Mouse (Mus musculus) MEL (cell line): ENCODE measurements around the gene Adgre5. TPM values are rescaled to one million over a fixed set of nuclear protein-coding genes. Genes with fewer than 3 reads are reported as not detected.

Source experiments
- DNase-seq: peaks from one replicate; pipeline ENCODE4 v3.0.0; 2011; ENCODE audit warnings: low read depth, low spot score
- H3K27ac ChIP-seq: 2 replicates; pipeline ENCODE4 v1.5.1; 2012; ENCODE audit warnings: low read depth, mild to moderate bottlenecking, control low read depth, low read length, moderate library complexity; ENCODE audit not compliant: control insufficient read depth
- H3K27me3 ChIP-seq, 2 experiments: fragments of 150-350 bp in 1 of 2; sonication (generic) in 1 of 2; 2 replicates each; pipeline ENCODE4 v1.6.1; 2012; ENCODE audit warnings: low read length in 2 of 2, mild to moderate bottlenecking in 2 of 2, improper control_type of control experiment in 1 of 2, moderate library complexity in 1 of 2; ENCODE audit not compliant: insufficient read depth in 2 of 2, control insufficient read depth in 1 of 2
- H3K36me3 ChIP-seq, 2 experiments: 2 replicates each; pipeline ENCODE4 v1.6.1; 2012 to 2014; ENCODE audit warnings: low read length in 2 of 2, improper control_type of control experiment in 1 of 2, inconsistent platforms in 1 of 2, mild to moderate bottlenecking in 1 of 2; ENCODE audit not compliant: insufficient read depth in 2 of 2, control insufficient read depth in 1 of 2
- H3K4me1 ChIP-seq, 2 experiments: fragments of 150-350 bp in 1 of 2; sonication (generic) in 1 of 2; 2 replicates each; pipeline ENCODE4 v1.6.1; 2012; ENCODE audit warnings: low read length in 2 of 2, improper control_type of control experiment in 1 of 2, mild to moderate bottlenecking in 1 of 2; ENCODE audit not compliant: insufficient read depth in 2 of 2, control insufficient read depth in 1 of 2
- H3K4me3 ChIP-seq, 2 experiments: fragments of 150-350 bp in 1 of 2; sonication (generic) in 1 of 2; 2 replicates each; pipeline ENCODE4 v1.5.1; 2012; ENCODE audit warnings: low read depth in 2 of 2, low read length in 2 of 2, mild to moderate bottlenecking in 2 of 2, moderate library complexity in 2 of 2, control low read depth in 1 of 2, improper control_type of control experiment in 1 of 2; ENCODE audit not compliant: control insufficient read depth in 1 of 2, insufficient read depth in 1 of 2
- H3K79me2 ChIP-seq: 2 replicates; pipeline ENCODE4 v1.6.1; 2012; ENCODE audit warnings: mild to moderate bottlenecking, low read length, moderate library complexity; ENCODE audit not compliant: control insufficient read depth, poor library complexity, insufficient read depth
- H3K9ac ChIP-seq: 2 replicates; pipeline ENCODE4 v1.6.1; 2012; ENCODE audit warnings: low read depth, mild to moderate bottlenecking, control low read depth, low read length, moderate library complexity; ENCODE audit not compliant: control insufficient read depth, poor library complexity, severe bottlenecking
- H3K9me3 ChIP-seq: fragments of 150-350 bp; sonication (generic); replicated peaks from 2 replicates; pipeline ENCODE4 v1.6.1; 2012; ENCODE audit warnings: mild to moderate bottlenecking, low read length, improper control_type of control experiment, moderate library complexity; ENCODE audit not compliant: insufficient read depth
- BHLHE40 ChIP-seq: IDR thresholded peaks from 2 replicates; pipeline ENCODE4 v1.6.1; 2012; ENCODE audit warnings: low read depth, mild to moderate bottlenecking, inconsistent platforms, low read length, improper control_type of control experiment, borderline replicate concordance
- CHD1 ChIP-seq: IDR thresholded peaks from 2 replicates; pipeline ENCODE4 v1.6.1; 2012; ENCODE audit warnings: low read depth, mild to moderate bottlenecking, inconsistent platforms, low read length, improper control_type of control experiment
- CHD2 ChIP-seq: IDR thresholded peaks from 2 replicates; pipeline ENCODE4 v1.6.1; 2011; ENCODE audit warnings: low read length, improper control_type of control experiment
- CTCF ChIP-seq, 3 experiments: IDR thresholded peaks in 2 of 3; conservative IDR thresholded peaks in 1 of 3; 2 replicates each; pipeline ENCODE4 v1.5.1; 2011 to 2012; ENCODE audit warnings: low read length in 3 of 3, low read depth in 2 of 3, mild to moderate bottlenecking in 2 of 3, improper control_type of control experiment in 1 of 3, inconsistent platforms in 1 of 3, mixed read lengths in 1 of 3, moderate library complexity in 1 of 3; ENCODE audit not compliant: control insufficient read depth in 1 of 3, insufficient read depth in 1 of 3, poor library complexity in 1 of 3, severe bottlenecking in 1 of 3
- EP300 ChIP-seq, 2 experiments: IDR thresholded peaks; 2 replicates each; pipeline ENCODE4 v1.6.1; 2011; ENCODE audit warnings: improper control_type of control experiment in 2 of 2, low read length in 2 of 2, low read depth in 1 of 2, mild to moderate bottlenecking in 1 of 2
- ETS1 ChIP-seq: IDR thresholded peaks from 2 replicates; pipeline ENCODE4 v1.6.1; 2012; ENCODE audit warnings: low read depth, mild to moderate bottlenecking, inconsistent platforms, low read length, improper control_type of control experiment, moderate library complexity
- GABPA ChIP-seq: IDR thresholded peaks from 2 replicates; pipeline ENCODE4 v1.6.1; 2012; ENCODE audit warnings: low read depth, mild to moderate bottlenecking, inconsistent platforms, low read length, improper control_type of control experiment, moderate library complexity
- GATA1 ChIP-seq: IDR thresholded peaks from 2 replicates; pipeline ENCODE4 v1.6.1; 2011; ENCODE audit warnings: low read depth, low read length, improper control_type of control experiment
- HCFC1 ChIP-seq: IDR thresholded peaks from 2 replicates; pipeline ENCODE4 v1.6.1; 2012; ENCODE audit warnings: low read depth, mild to moderate bottlenecking, inconsistent platforms, low read length, improper control_type of control experiment, moderate library complexity
- KAT2A ChIP-seq: conservative IDR thresholded peaks from 2 replicates; pipeline ENCODE4 v1.6.1; 2012; ENCODE audit warnings: low read depth, low read length, improper control_type of control experiment, inconsistent platforms
- MAFK ChIP-seq: IDR thresholded peaks from 2 replicates; pipeline ENCODE4 v1.6.1; 2011; ENCODE audit warnings: low read depth, mild to moderate bottlenecking, low read length, improper control_type of control experiment, borderline replicate concordance
- MAX ChIP-seq: IDR thresholded peaks from 2 replicates; pipeline ENCODE4 v1.6.1; 2011; ENCODE audit warnings: low read length, improper control_type of control experiment
- MEF2A ChIP-seq: IDR thresholded peaks from 2 replicates; pipeline ENCODE4 v1.6.1; 2014; ENCODE audit warnings: low read depth, mild to moderate bottlenecking, inconsistent platforms, low read length, improper control_type of control experiment; ENCODE audit not compliant: poor library complexity, insufficient replicate concordance, severe bottlenecking; ENCODE audit errors: extremely low read depth
- MXI1 ChIP-seq: IDR thresholded peaks from 2 replicates; pipeline ENCODE4 v1.6.1; 2011; ENCODE audit warnings: mild to moderate bottlenecking, low read depth, low read length, improper control_type of control experiment
- MYB ChIP-seq: IDR thresholded peaks from 2 replicates; pipeline ENCODE4 v1.6.1; 2011; ENCODE audit warnings: mild to moderate bottlenecking, low read depth, low read length, improper control_type of control experiment
- MYC ChIP-seq: IDR thresholded peaks from 2 replicates; pipeline ENCODE4 v1.6.1; 2011; ENCODE audit warnings: low read depth, mild to moderate bottlenecking, low read length, improper control_type of control experiment, moderate library complexity
- NELFE ChIP-seq: IDR thresholded peaks from 2 replicates; pipeline ENCODE4 v1.6.1; 2011; ENCODE audit warnings: low read depth, low read length, improper control_type of control experiment
- NRF1 ChIP-seq: IDR thresholded peaks from 2 replicates; pipeline ENCODE4 v1.6.1; 2014; ENCODE audit warnings: low read depth, mild to moderate bottlenecking, inconsistent platforms, low read length, improper control_type of control experiment, moderate library complexity; ENCODE audit not compliant: poor library complexity, insufficient read depth, severe bottlenecking
- POLR2A ChIP-seq, 2 experiments: IDR thresholded peaks; 2 replicates each; pipeline ENCODE4 v1.6.1; 2011 to 2012; ENCODE audit warnings: low read length in 2 of 2, mild to moderate bottlenecking in 2 of 2, control low read depth in 1 of 2, improper control_type of control experiment in 1 of 2, low read depth in 1 of 2, moderate library complexity in 1 of 2; ENCODE audit not compliant: control insufficient read depth in 1 of 2, insufficient read depth in 1 of 2, poor library complexity in 1 of 2
- POLR2AphosphoS2 ChIP-seq: IDR thresholded peaks from 2 replicates; pipeline ENCODE4 v1.6.1; 2011; ENCODE audit warnings: low read length, improper control_type of control experiment
- RAD21 ChIP-seq: IDR thresholded peaks from 2 replicates; pipeline ENCODE4 v1.6.1; 2011; ENCODE audit warnings: mild to moderate bottlenecking, low read depth, low read length, improper control_type of control experiment
- RCOR1 ChIP-seq: IDR thresholded peaks from 2 replicates; pipeline ENCODE4 v1.6.1; 2012; ENCODE audit warnings: low read depth, mild to moderate bottlenecking, inconsistent platforms, low read length, improper control_type of control experiment
- SIN3A ChIP-seq: IDR thresholded peaks from 2 replicates; pipeline ENCODE4 v1.6.1; 2012; ENCODE audit warnings: low read length, improper control_type of control experiment, inconsistent platforms
- SMC3 ChIP-seq: IDR thresholded peaks from 2 replicates; pipeline ENCODE4 v1.6.1; 2011; ENCODE audit warnings: low read depth, low read length, improper control_type of control experiment
- TAL1 ChIP-seq: IDR thresholded peaks from 2 replicates; pipeline ENCODE4 v1.6.1; 2012; ENCODE audit warnings: mild to moderate bottlenecking, inconsistent platforms, low read length, moderate library complexity, mixed read lengths
- TBP ChIP-seq: IDR thresholded peaks from 2 replicates; pipeline ENCODE4 v1.8.0; 2011; ENCODE audit warnings: low read depth, low read length, improper control_type of control experiment
- TCF12 ChIP-seq: IDR thresholded peaks from 2 replicates; pipeline ENCODE4 v1.6.1; 2014; ENCODE audit warnings: low read depth, mild to moderate bottlenecking, inconsistent platforms, low read length, improper control_type of control experiment, moderate library complexity
- UBTF ChIP-seq: IDR thresholded peaks from 2 replicates; pipeline ENCODE4 v1.6.1; 2012; ENCODE audit warnings: low read depth, mild to moderate bottlenecking, inconsistent platforms, low read length, improper control_type of control experiment, moderate library complexity, borderline replicate concordance; ENCODE audit not compliant: insufficient read depth
- USF1 ChIP-seq: IDR thresholded peaks from 2 replicates; pipeline ENCODE4 v1.6.1; 2014; ENCODE audit warnings: low read depth, mild to moderate bottlenecking, inconsistent platforms, low read length, improper control_type of control experiment, moderate library complexity
- USF2 ChIP-seq, 2 experiments: IDR thresholded peaks; 2 replicates each; pipeline ENCODE4 v1.6.1; 2011 to 2012; ENCODE audit warnings: improper control_type of control experiment in 2 of 2, low read length in 2 of 2, borderline replicate concordance in 1 of 2, inconsistent platforms in 1 of 2, low read depth in 1 of 2, mild to moderate bottlenecking in 1 of 2; ENCODE audit not compliant: insufficient read depth in 1 of 2
- ZC3H11A ChIP-seq: IDR thresholded peaks from 2 replicates; pipeline ENCODE4 v1.6.1; 2012; ENCODE audit warnings: low read depth, mild to moderate bottlenecking, inconsistent platforms, low read length, improper control_type of control experiment
- ZKSCAN1 ChIP-seq: IDR thresholded peaks from 2 replicates; pipeline ENCODE4 v1.6.1; 2012; ENCODE audit warnings: low read depth, mild to moderate bottlenecking, inconsistent platforms, low read length, improper control_type of control experiment, moderate library complexity
- ZNF384 ChIP-seq: IDR thresholded peaks from 2 replicates; pipeline ENCODE4 v1.6.1; 2012; ENCODE audit warnings: low read depth, mild to moderate bottlenecking, inconsistent platforms, low read length, improper control_type of control experiment
- polyA plus RNA-seq, 2 experiments: library from polyadenylated mRNA; stranded (reverse) in 1 of 2; unstranded in 1 of 2; fragments of >175 nt in 1 of 2; fragments of >200 nt in 1 of 2; gene quantifications; 2 replicates each; pipeline versions ENCODE4 v1.2.1 to v1.2.4; 2012; ENCODE audit warnings: low replicate concordance in 2 of 2, low read depth in 1 of 2; ENCODE audit not compliant: insufficient read length in 2 of 2, insufficient read depth in 1 of 2, missing spikeins in 1 of 2
- total RNA-seq: library from RNA; depleted of rRNA; stranded (reverse); fragments of 300-350 nt; gene quantifications from 2 replicates; pipeline ENCODE4 v1.2.3, GENCODE M21; 2012

The Adgre5 gene
- total and polyA plus RNA-seq, 3 experiments: 18.5 to 21.4 TPM; not detected in 1

GRCm38 (mm10) chr8:83768526-83768925 is 27.4 kb upstream of the Adgre5 start (continued):
- no peak for TF ChIP-seq MAFK
- no peak for TF ChIP-seq POLR2AphosphoS2
- TF ChIP-seq ZC3H11A: no peak
- no peak for TF ChIP-seq UBTF
- peak; percentile 92 to 95 for TF ChIP-seq EP300 (IDR thresholded peaks at IDR 0.05; ENCODE audit: low read depth in 1 of 2, low read length in 2 of 2)
- 0 out of 2 replicates have a peak, but pooled peaks have one; percentile 17 for TF ChIP-seq BHLHE40
- TF ChIP-seq USF1: peak; percentile 25; the same call in 1 of the 2 replicates
- no peak for TF ChIP-seq ZNF384
- no peak for TF ChIP-seq USF2 (IDR thresholded peaks at IDR 0.05; ENCODE audit: borderline replicate concordance in 1 of 2, insufficient read depth in 1 of 2, low read depth in 1 of 2, low read length in 2 of 2)
- TF ChIP-seq RAD21: no peak
- no peak for TF ChIP-seq KAT2A
- peak; percentile 93 for TF ChIP-seq GATA1
- TF ChIP-seq ZKSCAN1: no peak
- TF ChIP-seq CHD1: no peak
- TF ChIP-seq CHD2: no peak
- TF ChIP-seq, all 39 proteins: peak for 11

GRCm38 (mm10) chr8:83767442-83767841 is 26.3 kb upstream of the Adgre5 start:
- Histone ChIP-seq H3K4me1 (peaks cover 21 to 53% of the 10 kb centered on the region in 2 experiments), H3K27me3 (no peaks in the 10 kb centered on the region), H3K4me3 (no peak overlapping the region)
- peak; percentile 58 to 74 for TF ChIP-seq EP300 (IDR thresholded peaks at IDR 0.05; ENCODE audit: low read depth in 1 of 2, low read length in 2 of 2)
- TF ChIP-seq RAD21: no peak
- TF ChIP-seq TAL1: peak; percentile 49; the same call in 1 of the 2 replicates
- TF ChIP-seq ZC3H11A: no peak
- TF ChIP-seq ZNF384: no peak
- no peak for TF ChIP-seq POLR2A (IDR thresholded peaks at IDR 0.05; ENCODE audit: control insufficient read depth in 1 of 2, insufficient read depth in 1 of 2, low read depth in 1 of 2, low read length in 2 of 2, poor library complexity in 1 of 2)
- TF ChIP-seq BHLHE40: peak; percentile 53
- peak; percentile 71 for TF ChIP-seq TCF12
- TF ChIP-seq MYC: no peak
- no peak for TF ChIP-seq CHD1
- TF ChIP-seq MAX: no peak
- TF ChIP-seq MEF2A: no peak
- TF ChIP-seq SIN3A: no peak; the same call in 1 of the 2 replicates
- no peak for TF ChIP-seq MYB
- no peak for TF ChIP-seq CHD2
- no peak for TF ChIP-seq SMC3
- no peak for TF ChIP-seq TBP
- no peak for TF ChIP-seq NRF1
- no peak for TF ChIP-seq GABPA
- no peak for TF ChIP-seq KAT2A
- TF ChIP-seq USF1: peak; percentile 55
- TF ChIP-seq CTCF (IDR thresholded peaks at IDR 0.05 in 2 of 3, conservative IDR thresholded peaks at IDR 0.05 in 1 of 3; ENCODE audit: control insufficient read depth in 1 of 3, insufficient read depth in 1 of 3, low read depth in 2 of 3, low read length in 3 of 3, poor library complexity in 1 of 3, severe bottlenecking in 1 of 3): no peak
- TF ChIP-seq RCOR1: peak; percentile 89
- TF ChIP-seq MXI1: no peak
- peak; percentile 72 for TF ChIP-seq ETS1
- TF ChIP-seq USF2 (IDR thresholded peaks at IDR 0.05; ENCODE audit: borderline replicate concordance in 1 of 2, insufficient read depth in 1 of 2, low read depth in 1 of 2, low read length in 2 of 2): no peak
- 0 out of 2 replicates have a peak, but pooled peaks have one; percentile 11 for TF ChIP-seq GATA1
- no peak for TF ChIP-seq NELFE
- TF ChIP-seq HCFC1: no peak
- no peak for TF ChIP-seq UBTF

More at GRCm38 (mm10) chr8:83767442-83767841, 26.3 kb upstream of the Adgre5 start:
- Histone ChIP-seq H3K9ac (no peak overlapping the region), H3K36me3 (peaks cover 0 to 29% of the 10 kb centered on the region in 2 experiments; a peak in 2 of 4 replicates), H3K79me2 (no peaks in the 10 kb centered on the region), H3K27ac (peak overlapping the region; percentile 82), H3K9me3 (no peaks in the 10 kb centered on the region)
- DNase-seq: peak; percentile 60
